Mouse (Mus musculus) liver, adult 2 months (tissue): ENCODE measurements at regions not wholly inside any gene's neighbourhood (a gene's known extent, or its start where the extent isn't known, plus 50 kb on each side); places are given as distances from the start of the nearest gene placed in this dataset.

Experiments used
- DNase-seq: peaks from one replicate; pipeline ENCODE4 v3.0.0-alpha.2; 2011; ENCODE audit warnings: low read depth, low spot score; ENCODE audit errors: extremely low read depth
- H3K27ac ChIP-seq: fragments of 200-500 bp; replicated peaks from 2 replicates; pipeline ENCODE4 v1.5.1; 2012; ENCODE audit warnings: low read depth, mild to moderate bottlenecking, control low read depth, inconsistent platforms, low read length; ENCODE audit not compliant: insufficient read depth
- H3K27me3 ChIP-seq: fragments of 200-500 bp; 2 replicates; pipeline ENCODE4 v1.6.1; 2012; ENCODE audit warnings: mild to moderate bottlenecking, moderate library complexity, low read length, inconsistent platforms; ENCODE audit not compliant: control insufficient read depth, insufficient read depth
- H3K36me3 ChIP-seq: fragments of 200-500 bp; 2 replicates; pipeline ENCODE4 v1.6.1; 2012; ENCODE audit warnings: low read length, inconsistent platforms; ENCODE audit not compliant: control insufficient read depth, insufficient read depth
- H3K4me1 ChIP-seq: fragments of 200-500 bp; 2 replicates; pipeline ENCODE4 v1.6.1; 2011; ENCODE audit warnings: low read length; ENCODE audit not compliant: control insufficient read depth, insufficient read depth
- H3K4me3 ChIP-seq: fragments of 200-500 bp; 2 replicates; pipeline ENCODE4 v1.5.1; 2011; ENCODE audit warnings: low read depth, mild to moderate bottlenecking, control low read depth, low read length, moderate library complexity; ENCODE audit not compliant: insufficient read depth
- H3K79me2 ChIP-seq: fragments of 200-500 bp; 2 replicates; pipeline ENCODE4 v1.6.1; 2012; ENCODE audit warnings: inconsistent platforms, mild to moderate bottlenecking, low read length, moderate library complexity; ENCODE audit not compliant: control insufficient read depth, insufficient read depth
- H3K9ac ChIP-seq: fragments of 200-500 bp; 2 replicates; pipeline ENCODE4 v1.6.1; 2012; ENCODE audit warnings: low read depth, mild to moderate bottlenecking, control low read depth, inconsistent platforms, low read length
- CTCF ChIP-seq: fragments of 200-500 bp; IDR thresholded peaks from 2 replicates; pipeline ENCODE4 v1.5.1; 2011; ENCODE audit warnings: low read depth, low read length, control low read depth
- POLR2A ChIP-seq: fragments of 200-500 bp; IDR thresholded peaks from 2 replicates; pipeline ENCODE4 v1.6.1; 2011; ENCODE audit warnings: low read length, control low read depth; ENCODE audit not compliant: insufficient read depth; ENCODE audit errors: extremely low read depth
- WGBS: fragments of 180-500 bp; shearing (Covaris S2); methylation state at CpG from one replicate; pipeline ENCODE4 v1.1.7; 2018; 5-methylcytosine and 5-hydroxymethylcytosine counted together

- Histone ChIP-seq H3K4me1 (no peaks in the 10 kb centered on the region), H3K36me3 (no peaks in the 10 kb centered on the region), H3K9ac (no peak overlapping the region), H3K79me2 (no peaks in the 10 kb centered on the region), H3K27ac (no peak overlapping the region), H3K27me3 (no peaks in the 10 kb centered on the region), H3K4me3 (no peak overlapping the region)
- 60% methylated on average over 2 of the region's 2 CpGs for WGBS
- TF ChIP-seq POLR2A (no peak), CTCF (no peak)
- no peak for DNase-seq
Observed at GRCm38 (mm10) chr2:83224018-83224417, 280.6 kb downstream of the Fsip2 start.

GRCm38 (mm10) chr2:83226198-83226597 lies 282.8 kb downstream of the Fsip2 start:
- TF ChIP-seq POLR2A (no peak), CTCF (no peak)
- Histone ChIP-seq H3K9ac (no peak overlapping the region), H3K36me3 (no peaks in the 10 kb centered on the region), H3K4me3 (no peak overlapping the region), H3K27ac (no peak overlapping the region), H3K4me1 (no peaks in the 10 kb centered on the region), H3K79me2 (no peaks in the 10 kb centered on the region), H3K27me3 (no peaks in the 10 kb centered on the region)
- DNase-seq: no peak
- WGBS: 83% methylated on average over 5 of the region's 5 CpGs

GRCm38 (mm10) chr2:83251173-83252101 lies 308.0 kb downstream of the Fsip2 start:
- 67% methylated on average over 6 of the region's 6 CpGs for WGBS
- TF ChIP-seq CTCF: no peak
- TF ChIP-seq POLR2A: no peak
- Histone ChIP-seq H3K4me1 (no peaks in the 10 kb centered on the region), H3K79me2 (no peaks in the 10 kb centered on the region), H3K36me3 (no peaks in the 10 kb centered on the region), H3K27ac (no peak overlapping the region), H3K9ac (no peak overlapping the region), H3K27me3 (no peaks in the 10 kb centered on the region), H3K4me3 (no peak overlapping the region)
- DNase-seq: no peak

GRCm38 (mm10) chr2:83256811-83257321 lies 313.4 kb downstream of the Fsip2 start:
- DNase-seq: no peak
- WGBS: 82% methylated on average over 2 of the region's 2 CpGs

GRCm38 (mm10) chr2:83258613-83259012 lies 315.2 kb downstream of the Fsip2 start:
- H3K4me1 ChIP-seq: no peaks in the 10 kb centered on the region
- H3K4me3 ChIP-seq: no peak overlapping the region
- H3K27me3 ChIP-seq: no peaks in the 10 kb centered on the region
- H3K9ac ChIP-seq: no peak overlapping the region
- H3K36me3 ChIP-seq: no peaks in the 10 kb centered on the region
- WGBS: 73% methylated on average over 3 of the region's 3 CpGs
- TF ChIP-seq POLR2A (no peak), CTCF (no peak)
- DNase-seq: no peak
- no peak overlapping the region for H3K27ac ChIP-seq
- H3K79me2 ChIP-seq: no peaks in the 10 kb centered on the region

More at GRCm38 (mm10) chr2:83256811-83257321, 313.4 kb downstream of the Fsip2 start:
- TF ChIP-seq CTCF: no peak
- no peak for TF ChIP-seq POLR2A
- no peaks in the 10 kb centered on the region for H3K36me3 ChIP-seq
- H3K9ac ChIP-seq: no peak overlapping the region
- H3K4me1 ChIP-seq: no peaks in the 10 kb centered on the region
- H3K27me3 ChIP-seq: no peaks in the 10 kb centered on the region
- H3K27ac ChIP-seq: no peak overlapping the region
- no peaks in the 10 kb centered on the region for H3K79me2 ChIP-seq
- H3K4me3 ChIP-seq: no peak overlapping the region

- WGBS: 68% methylated on average over 8 of the region's 8 CpGs
- Histone ChIP-seq H3K36me3 (no peaks in the 10 kb centered on the region), H3K4me3 (no peak overlapping the region), H3K9ac (no peak overlapping the region), H3K4me1 (no peaks in the 10 kb centered on the region), H3K27ac (no peak overlapping the region), H3K79me2 (no peaks in the 10 kb centered on the region), H3K27me3 (no peaks in the 10 kb centered on the region)
- no peak for DNase-seq
- TF ChIP-seq CTCF (no peak), POLR2A (no peak)
Observed at GRCm38 (mm10) chr2:83303515-83303914, 340.7 kb upstream of the Zc3h15 start.
